Mouse (Mus musculus) brown adipose tissue, adult 24 weeks (tissue): ENCODE measurements at regions not wholly inside any gene's neighbourhood (a gene's known extent, or its start where the extent isn't known, plus 50 kb on each side); places are given as distances from the start of the nearest gene placed in this dataset.

Experiments used
- H3K27ac ChIP-seq: fragments of 200-500 bp; replicated peaks from 2 replicates; pipeline ENCODE4 v1.5.1; 2012; ENCODE audit warnings: low read depth, mild to moderate bottlenecking, low read length
- H3K4me1 ChIP-seq: fragments of 200-500 bp; 2 replicates; pipeline ENCODE4 v1.6.1; 2012; ENCODE audit warnings: low read length, mixed read lengths; ENCODE audit not compliant: control insufficient read depth, insufficient read depth, insufficient read length
- H3K4me3 ChIP-seq: fragments of 200-500 bp; 2 replicates; pipeline ENCODE4 v1.5.1; 2012; ENCODE audit warnings: low read depth, mild to moderate bottlenecking, low read length, moderate library complexity; ENCODE audit not compliant: insufficient read depth

GRCm38 (mm10) chr4:8956312-8957022, 717.6 kb upstream of the Car8 start:
- H3K27ac ChIP-seq = no peak overlapping the region
- 0 out of 2 replicates have a peak, but pooled peaks cover 5% of the 10 kb centered on the region for H3K4me1 ChIP-seq
- no peak overlapping the region for H3K4me3 ChIP-seq

- 0 out of 2 replicates have a peak, but pooled peaks cover 5% of the 10 kb centered on the region for H3K4me1 ChIP-seq
- H3K27ac ChIP-seq = peak overlapping the region; percentile 29
- H3K4me3 ChIP-seq = no peak overlapping the region
Measured at GRCm38 (mm10) chr4:8955306-8955705, 716.5 kb upstream of the Car8 start.

GRCm38 (mm10) chr4:8954356-8954914, 715.6 kb upstream of the Car8 start:
- peak overlapping the region; percentile 29 for H3K27ac ChIP-seq
- H3K4me1 ChIP-seq = 0 out of 2 replicates have a peak, but pooled peaks cover 5% of the 10 kb centered on the region
- H3K4me3 ChIP-seq = no peak overlapping the region

- Histone ChIP-seq H3K4me1 (0 out of 2 replicates have a peak, but pooled peaks cover 5% of the 10 kb centered on the region), H3K27ac (no peak overlapping the region)
Measured at GRCm38 (mm10) chr4:8953181-8953580, 714.3 kb upstream of the Car8 start.

GRCm38 (mm10) chr4:8949951-8950350, 711.1 kb upstream of the Car8 start:
- Histone ChIP-seq H3K4me1 (0 out of 2 replicates have a peak, but pooled peaks cover 5% of the 10 kb centered on the region), H3K27ac (no peak overlapping the region), H3K4me3 (no peak overlapping the region)

More at GRCm38 (mm10) chr4:8953181-8953580, 714.3 kb upstream of the Car8 start:
- H3K4me3 ChIP-seq = no peak overlapping the region

GRCm38 (mm10) chr4:8949537-8949936, 710.7 kb upstream of the Car8 start:
- no peak overlapping the region for H3K27ac ChIP-seq
- H3K4me3 ChIP-seq = no peak overlapping the region
- H3K4me1 ChIP-seq = 0 out of 2 replicates have a peak, but pooled peaks cover 5% of the 10 kb centered on the region

GRCm38 (mm10) chr4:8945116-8945515, 706.3 kb upstream of the Car8 start:
- no peak overlapping the region for H3K4me3 ChIP-seq
- H3K27ac ChIP-seq = no peak overlapping the region
- no peaks in the 10 kb centered on the region for H3K4me1 ChIP-seq

- no peak overlapping the region for H3K27ac ChIP-seq
- H3K4me1 ChIP-seq = peaks cover 6% of the 10 kb centered on the region
- H3K4me3 ChIP-seq = no peak overlapping the region
Measured at GRCm38 (mm10) chr4:8943080-8943479, 704.2 kb upstream of the Car8 start.

GRCm38 (mm10) chr4:8938948-8939411, 700.1 kb upstream of the Car8 start:
- Histone ChIP-seq H3K4me1 (peaks cover 6% of the 10 kb centered on the region), H3K4me3 (no peak overlapping the region), H3K27ac (no peak overlapping the region)

- H3K27ac ChIP-seq = no peak overlapping the region
- H3K4me1 ChIP-seq = peaks cover 6% of the 10 kb centered on the region
- H3K4me3 ChIP-seq = no peak overlapping the region
Measured at GRCm38 (mm10) chr4:8935899-8936298, 697.1 kb upstream of the Car8 start.

- H3K27ac ChIP-seq = no peak overlapping the region
- no peak overlapping the region for H3K4me3 ChIP-seq
- H3K4me1 ChIP-seq = peaks cover 6% of the 10 kb centered on the region
Measured at GRCm38 (mm10) chr4:8934541-8934940, 695.7 kb upstream of the Car8 start.

GRCm38 (mm10) chr4:8929346-8929745, 690.5 kb upstream of the Car8 start:
- H3K4me1 ChIP-seq = no peaks in the 10 kb centered on the region
- no peak overlapping the region for H3K4me3 ChIP-seq
- no peak overlapping the region for H3K27ac ChIP-seq

- Histone ChIP-seq H3K27ac (no peak overlapping the region), H3K4me1 (no peaks in the 10 kb centered on the region), H3K4me3 (no peak overlapping the region)
Measured at GRCm38 (mm10) chr4:8928551-8929305, 689.9 kb upstream of the Car8 start.

GRCm38 (mm10) chr4:8927276-8927906, 688.5 kb upstream of the Car8 start:
- Histone ChIP-seq H3K4me3 (no peak overlapping the region), H3K4me1 (no peaks in the 10 kb centered on the region), H3K27ac (no peak overlapping the region)
